Mouse (Mus musculus): Measurements from ENCODE around the gene Enpp7.

Enpp7 gene

DNA sequence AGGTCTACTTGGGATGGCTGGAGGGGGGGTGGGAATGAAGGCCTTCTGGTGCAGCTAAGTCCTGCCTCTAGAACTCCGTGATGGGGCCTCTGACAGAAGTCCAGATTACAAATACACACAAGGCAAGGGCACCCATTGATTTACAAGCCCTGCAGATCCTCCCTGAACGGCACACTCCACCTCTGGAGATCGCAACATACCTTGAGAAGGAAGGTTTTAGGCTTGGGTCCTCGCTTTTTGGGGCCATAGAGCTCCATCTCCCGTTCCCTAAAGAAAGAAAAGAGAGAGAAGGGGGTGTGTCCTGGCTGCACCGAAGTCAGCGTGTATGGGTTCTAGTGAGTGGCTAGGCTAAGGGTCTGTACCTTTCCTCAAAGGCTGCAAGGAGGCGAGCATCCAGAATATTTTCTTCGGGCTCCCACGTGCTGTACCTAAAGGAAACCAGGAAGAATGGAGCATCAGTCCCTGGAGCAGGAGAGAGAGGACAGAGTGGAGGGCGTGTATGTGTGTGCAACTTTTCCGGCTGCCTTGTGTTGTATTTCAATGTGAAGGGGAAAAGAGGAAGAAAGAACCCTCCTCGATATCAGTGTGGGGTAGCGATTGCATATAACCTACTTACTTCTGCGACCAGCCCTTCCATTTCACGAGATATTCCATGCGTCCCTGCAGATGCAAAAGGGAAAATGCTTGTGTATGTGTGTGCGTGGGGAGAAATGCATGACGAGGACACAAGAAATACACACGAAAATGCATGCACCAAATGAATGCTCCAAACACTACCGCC is 51.9 kb downstream of the Enpp7 start:
- ChIA-PET CTCF (interaction anchor here in 3 of 4 experiments (0.6 to 2.2 kb wide), 5 partner anchors 12 to 380 kb away, joined by 3 to 12 read pairs (median 4); no protein-coding TSS in a partner anchor), POLR2A (interaction anchor here in 3 of 4 experiments (0.6 to 7.4 kb wide), 13 partner anchors 11 to 167 kb away, joined by 3 to 70 read pairs (median 5); partner anchors contain the start of genes Cbx4 (in 2 of the 3) and Cbx2 (in 1 of the 3))

DNA sequence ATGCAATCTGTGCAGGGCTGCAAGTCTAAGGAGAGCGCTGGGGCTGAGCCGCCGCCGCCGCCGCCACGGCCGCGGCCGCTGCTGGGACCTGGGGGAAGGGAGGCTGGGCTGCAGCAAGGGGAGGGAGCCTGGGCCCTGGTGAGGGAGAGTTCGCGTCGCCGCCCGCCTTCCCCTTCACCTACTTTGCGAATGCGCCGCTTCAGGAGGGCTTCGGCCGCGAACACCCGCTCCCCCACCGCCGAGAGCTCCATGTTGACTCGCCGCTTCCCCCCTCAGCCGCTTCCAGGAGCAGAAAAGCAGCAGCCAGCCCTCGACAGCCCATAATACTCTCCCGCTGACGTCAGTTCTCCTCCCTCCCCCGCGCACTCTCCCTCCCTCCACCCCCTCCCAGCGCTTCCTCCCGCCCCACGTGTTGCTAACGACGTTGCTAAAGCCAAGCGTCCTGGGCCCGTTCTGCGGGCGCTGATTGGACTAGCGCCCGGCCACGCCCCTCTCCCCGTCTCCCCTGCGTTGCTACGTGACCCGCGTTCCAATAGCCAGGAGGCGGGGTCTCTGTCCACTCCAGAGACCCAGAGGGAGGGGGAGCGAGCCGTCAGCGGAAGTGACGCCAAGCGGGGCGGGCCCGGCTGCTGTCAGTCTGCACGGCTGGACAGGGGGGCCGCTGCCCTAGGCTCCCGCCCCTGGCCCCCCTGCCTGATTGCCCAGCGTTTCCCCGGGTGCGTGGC is 52.8 kb downstream of the Enpp7 start, which contains the start of gene Cbx8:
TSS of gene Cbx8 (minus strand) at position 370 of the 725 bp plus-strand sequence.
- ChIA-PET POLR2A (interaction anchor here (0.6 to 7.4 kb wide), 17 partner anchors 10 to 1952 kb away, joined by 3 to 70 read pairs (median 4); partner anchors contain the start of genes Cbx4 (in 2 of the 4) and Cbx2 (in 1 of the 4)), CTCF (interaction anchor here in 3 of 4 experiments (0.6 to 2.2 kb wide), 7 partner anchors 11 to 381 kb away, joined by 3 to 12 read pairs (median 4); partner anchors contain the start of gene Cbx4 (in 1 of the 3))

DNA sequence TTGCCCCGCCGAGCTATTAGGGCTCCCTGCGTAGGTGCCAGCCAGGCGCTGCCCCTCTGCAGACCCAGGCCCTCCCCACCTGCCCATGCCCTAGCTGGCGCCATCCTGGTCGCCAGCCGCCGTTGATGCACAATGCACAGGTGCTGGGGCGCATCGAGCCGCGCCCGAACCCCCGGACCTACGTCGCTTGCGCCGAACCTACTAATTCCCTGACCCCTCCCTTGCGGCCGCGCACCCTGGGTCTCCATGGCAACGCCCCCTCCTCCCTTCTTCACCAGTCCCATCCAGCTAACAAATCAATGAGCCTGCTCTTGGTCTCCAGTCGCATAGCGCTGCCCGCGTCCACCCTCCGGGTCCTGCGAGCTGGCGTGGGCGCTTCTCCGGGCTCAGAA is 53.3 kb downstream of the Enpp7 start:
- ChIA-PET CTCF (interaction anchor here in 3 of 4 experiments (0.7 to 2.2 kb wide), 8 partner anchors 10 to 50 kb away, joined by 3 to 12 read pairs (median 4); partner anchors contain the start of gene Cbx4 (in 1 of the 3)), POLR2A (interaction anchor here (0.6 to 7.4 kb wide), 21 partner anchors 9 to 1953 kb away, joined by 3 to 70 read pairs (median 4); partner anchors contain the start of genes Cbx4 (in 2 of the 4), Cbx2 (in 1 of the 4) and Gaa (in 1 of the 4))

DNA sequence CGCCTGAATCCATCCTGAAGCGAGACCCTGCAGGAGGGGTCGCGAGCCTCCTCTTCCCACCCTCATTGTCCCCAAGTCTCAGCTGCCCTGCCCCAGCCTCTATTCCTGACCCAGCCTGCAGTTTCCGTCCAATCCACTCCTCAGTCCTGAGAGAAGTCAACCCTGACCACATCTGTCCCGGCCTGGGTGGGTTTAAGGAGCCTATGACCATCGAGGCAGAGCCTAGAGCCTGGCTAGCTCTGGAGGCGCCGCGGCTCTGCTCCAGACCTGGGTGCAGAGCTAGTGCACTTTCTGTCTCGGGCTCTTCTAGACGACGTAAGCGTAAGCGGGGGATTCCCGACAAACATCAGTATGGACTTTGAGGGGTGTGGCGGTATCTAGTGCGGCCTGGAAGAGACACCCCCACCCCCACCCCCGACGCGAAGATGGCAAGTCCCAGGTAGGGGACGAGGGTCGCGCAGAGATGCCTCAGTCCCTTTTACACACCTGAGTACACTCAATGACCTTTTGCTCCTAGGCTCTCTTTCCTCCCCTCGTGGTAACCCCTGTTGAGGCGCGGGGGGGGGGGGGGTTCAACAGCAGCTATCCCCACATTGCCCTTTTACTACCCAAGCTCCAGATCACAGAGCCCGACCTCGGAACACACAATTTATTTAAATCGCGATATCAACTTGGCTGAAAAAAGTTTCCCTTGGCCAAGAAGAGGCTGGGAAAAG is 53.9 kb downstream of the Enpp7 start:
- ChIA-PET CTCF (interaction anchor here (0.5 to 2.7 kb wide), 14 partner anchors 10 to 190 kb away, joined by 3 to 13 read pairs (median 5); partner anchors contain the start of gene Cbx4 (in 1 of the 4)), POLR2A (interaction anchor here (1.1 to 7.4 kb wide), 18 partner anchors 8 to 226 kb away, joined by 3 to 70 read pairs (median 4); partner anchors contain the start of genes Cbx4 (in 2 of the 4), Cbx2 (in 1 of the 4) and Gaa (in 1 of the 4))
